Mouse (Mus musculus) lung, embryonic 14.5 days (tissue): Measurements from ENCODE around the gene Spdye4b. TPM values are rescaled to one million over a fixed set of nuclear protein-coding genes. Genes with fewer than 3 reads are reported as not detected.
"Not testable (repeated sequence)": the region's sequence is repeated elsewhere in the genome, so short reads cannot be mapped to it uniquely, and the experiment has no call there.

ENCODE experiments used
- ATAC-seq: fragments of 200-750 bp; cut with Nextera tagmentation; 2 replicates; pipeline ENCODE4 v1.8.0; 2017; ENCODE audit warnings: mild to moderate bottlenecking, moderate TSS enrichment, moderate library complexity; ENCODE audit not compliant: insufficient read depth
- DNase-seq: peaks from one replicate; pipeline ENCODE4 v3.0.0-alpha.2; 2015
- H3K27ac ChIP-seq: fragments of 300-500 bp; sonication (generic); 2 replicates; pipeline ENCODE4 v1.5.1; 2014; ENCODE audit warnings: low read depth, mild to moderate bottlenecking, moderate library complexity
- H3K27me3 ChIP-seq: fragments of 300-500 bp; sonication (generic); 2 replicates; pipeline ENCODE4 v1.6.1; 2014; ENCODE audit warnings: low read length, control low read depth; ENCODE audit not compliant: insufficient read depth
- H3K36me3 ChIP-seq: fragments of 300-500 bp; sonication (generic); 2 replicates; pipeline ENCODE4 v1.6.1; 2014; ENCODE audit warnings: control low read depth; ENCODE audit not compliant: insufficient read depth
- H3K4me1 ChIP-seq: fragments of 300-500 bp; sonication (generic); 2 replicates; pipeline ENCODE4 v1.6.1; 2014; ENCODE audit warnings: antibody characterized with exemption, control low read depth; ENCODE audit not compliant: insufficient read depth
- H3K4me2 ChIP-seq: fragments of 300-500 bp; sonication (generic); 2 replicates; pipeline ENCODE4 v1.6.1; 2014; ENCODE audit warnings: mild to moderate bottlenecking
- H3K4me3 ChIP-seq: fragments of 300-500 bp; sonication (generic); 2 replicates; pipeline ENCODE4 v1.5.1; 2014; ENCODE audit warnings: low read depth, low read length
- H3K9ac ChIP-seq: fragments of 300-500 bp; sonication (generic); 2 replicates; pipeline ENCODE4 v1.6.1; 2014
- H3K9me3 ChIP-seq: fragments of 300-500 bp; sonication (generic); 2 replicates; pipeline ENCODE4 v1.6.1; 2016; ENCODE audit warnings: low read depth, low read length, control low read depth
- CTCF ChIP-seq: IDR thresholded peaks from 2 replicates; pipeline ENCODE4 v1.5.1; 2016; ENCODE audit warnings: antibody characterized with exemption, low read depth
- WGBS: fragments of 180-500 bp; shearing (Covaris S2); extraction: QIAGEN DNeasy Blood & Tissue Kit; methylation state at CpG from one replicate; pipeline ENCODE4 v1.1.7; 2014; 5-methylcytosine and 5-hydroxymethylcytosine counted together
- polyA plus RNA-seq: library from polyadenylated mRNA; unstranded; fragments of >200 nt; fragmentation: Nextera tagmentation; extraction: Ambion mirVana; gene quantifications from 2 replicates; pipeline ENCODE4 v1.2.1, GENCODE M21; 2014

Spdye4b gene
- polyA plus RNA-seq, 1 experiment from 2014 or later, result not detected

GRCm38 (mm10) chr5:143177541-143178200, 3.1 kb upstream of the Spdye4b start:
- TF ChIP-seq CTCF, result no peak
- H3K4me1 ChIP-seq, result peaks cover 7% of the 10 kb centered on the region
- no peak overlapping the region for H3K27ac ChIP-seq
- H3K4me3 ChIP-seq, result no peak overlapping the region
- no peak overlapping the region for H3K4me2 ChIP-seq
- peaks cover 54% of the 10 kb centered on the region for H3K36me3 ChIP-seq
- DNase-seq (no peak), ATAC-seq (no peak)
- WGBS, result 84% methylated on average over 3 of the region's 3 CpGs
- no peaks in the 10 kb centered on the region for H3K27me3 ChIP-seq
- H3K9me3 ChIP-seq, result peaks cover 3% of the 10 kb centered on the region; the same call in 1 of the 2 replicates
- H3K9ac ChIP-seq, result no peak overlapping the region

- peak; percentile 60 for TF ChIP-seq CTCF
- peak; percentile 59 for DNase-seq
- H3K4me2 ChIP-seq, result peak overlapping the region; percentile 86
- peaks cover 7% of the 10 kb centered on the region for H3K4me1 ChIP-seq
- ATAC-seq, result no peak
- H3K27ac ChIP-seq, result no peak overlapping the region
- H3K9me3 ChIP-seq, result peaks cover 3% of the 10 kb centered on the region; the same call in 1 of the 2 replicates
- peak overlapping the region; percentile 85; the same call in 1 of the 2 replicates for H3K4me3 ChIP-seq
- H3K9ac ChIP-seq, result 0 out of 2 replicates have a peak overlapping the region, but pooled peaks have one; percentile 87
- WGBS, result 30% methylated on average over 6 of the region's 6 CpGs
- peaks cover 39% of the 10 kb centered on the region for H3K36me3 ChIP-seq
- no peaks in the 10 kb centered on the region for H3K27me3 ChIP-seq
Observed at GRCm38 (mm10) chr5:143179179-143179578, 1.6 kb upstream of the Spdye4b start.

GRCm38 (mm10) chr5:143188014-143188413, 7.2 kb downstream of the Spdye4b start:
- H3K27me3 ChIP-seq, H3K9me3 ChIP-seq, ATAC-seq, H3K27ac ChIP-seq, DNase-seq, H3K9ac ChIP-seq, H3K4me1 ChIP-seq, H3K36me3 ChIP-seq, H3K4me3 ChIP-seq, H3K4me2 ChIP-seq: not testable (repeated sequence)
- WGBS, result no CpG with 5 or more reads among the region's 1 CpGs

- WGBS, result 85% methylated on average over 8 of the region's 8 CpGs
- no peak overlapping the region for H3K4me3 ChIP-seq
- no peaks in the 10 kb centered on the region for H3K36me3 ChIP-seq
- no peak for TF ChIP-seq CTCF
- DNase-seq (no peak), ATAC-seq (no peak)
- H3K4me2 ChIP-seq, result no peak overlapping the region
- H3K27ac ChIP-seq, result no peak overlapping the region
- H3K27me3 ChIP-seq, result no peaks in the 10 kb centered on the region
- no peaks in the 10 kb centered on the region for H3K9me3 ChIP-seq
- no peaks in the 10 kb centered on the region for H3K4me1 ChIP-seq
- H3K9ac ChIP-seq, result no peak overlapping the region
Observed at GRCm38 (mm10) chr5:143192806-143193205, 12.0 kb downstream of the Spdye4b start.

- not testable (repeated sequence) for H3K4me3 ChIP-seq, H3K27ac ChIP-seq, H3K4me1 ChIP-seq, H3K4me2 ChIP-seq, H3K9me3 ChIP-seq, H3K9ac ChIP-seq, H3K36me3 ChIP-seq, DNase-seq, H3K27me3 ChIP-seq, ATAC-seq
- 42% methylated on average over 8 of the region's 8 CpGs for WGBS
Observed at GRCm38 (mm10) chr5:143194747-143195146, 13.9 kb downstream of the Spdye4b start.

GRCm38 (mm10) chr5:143195166-143195565, 14.3 kb downstream of the Spdye4b start:
- H3K36me3 ChIP-seq, result no peaks in the 10 kb centered on the region
- no peak for TF ChIP-seq CTCF
- no peak overlapping the region for H3K9ac ChIP-seq
- H3K4me2 ChIP-seq, result no peak overlapping the region
- H3K4me3 ChIP-seq, result no peak overlapping the region
- H3K4me1 ChIP-seq, result no peaks in the 10 kb centered on the region
- H3K9me3 ChIP-seq, result no peaks in the 10 kb centered on the region
- H3K27ac ChIP-seq, result no peak overlapping the region
- no peaks in the 10 kb centered on the region for H3K27me3 ChIP-seq
- DNase-seq, result no peak
- 69% methylated on average over 2 of the region's 2 CpGs for WGBS
- no peak for ATAC-seq

- 70% methylated on average over 4 of the region's 4 CpGs for WGBS
- H3K4me1 ChIP-seq, result no peaks in the 10 kb centered on the region
- no peaks in the 10 kb centered on the region for H3K27me3 ChIP-seq
Observed at GRCm38 (mm10) chr5:143196506-143196905, 15.7 kb downstream of the Spdye4b start.

More at GRCm38 (mm10) chr5:143196506-143196905, 15.7 kb downstream of the Spdye4b start:
- Histone ChIP-seq H3K9me3 (no peaks in the 10 kb centered on the region), H3K4me3 (no peak overlapping the region), H3K9ac (no peak overlapping the region), H3K27ac (no peak overlapping the region), H3K4me2 (no peak overlapping the region), H3K36me3 (no peaks in the 10 kb centered on the region)
- ATAC-seq, result no peak
- no peak for TF ChIP-seq CTCF
- DNase-seq, result no peak
